Mouse (Mus musculus) intestine, embryonic 16.5 days (tissue): ENCODE data around the gene Nphp3. TPM values are rescaled to one million over a fixed set of nuclear protein-coding genes. Genes with fewer than 3 reads are reported as not detected.

Source experiments
- ATAC-seq: fragments of 200-750 bp; cut with Nextera tagmentation; 2 replicates; pipeline ENCODE4 v1.8.0; 2017; ENCODE audit warnings: moderate TSS enrichment, moderate library complexity
- H3K27ac ChIP-seq: fragments of 300-500 bp; sonication (generic); 2 replicates; pipeline ENCODE4 v1.5.1; 2014; ENCODE audit warnings: mild to moderate bottlenecking, low read length
- H3K27me3 ChIP-seq: fragments of 300-500 bp; sonication (generic); replicated peaks from 2 replicates; pipeline ENCODE4 v1.6.1; 2014; ENCODE audit warnings: low read length, control low read depth, mixed read lengths; ENCODE audit not compliant: control insufficient read depth, insufficient read depth
- H3K36me3 ChIP-seq: fragments of 300-500 bp; sonication (generic); 2 replicates; pipeline ENCODE4 v1.6.1; 2014; ENCODE audit warnings: low read length, control low read depth; ENCODE audit not compliant: control insufficient read depth, insufficient read depth
- H3K4me1 ChIP-seq: fragments of 300-500 bp; sonication (generic); 2 replicates; pipeline ENCODE4 v1.6.1; 2014; ENCODE audit warnings: low read length, control low read depth, mixed read lengths; ENCODE audit not compliant: control insufficient read depth, insufficient read depth
- H3K4me2 ChIP-seq: fragments of 300-500 bp; sonication (generic); 2 replicates; pipeline ENCODE4 v1.6.1; 2014; ENCODE audit warnings: low read depth, low read length, control low read depth
- H3K4me3 ChIP-seq: fragments of 300-500 bp; sonication (generic); 2 replicates; pipeline ENCODE4 v1.5.1; 2014; ENCODE audit warnings: mild to moderate bottlenecking, low read length
- H3K9ac ChIP-seq: fragments of 300-500 bp; sonication (generic); 2 replicates; pipeline ENCODE4 v1.6.1; 2014; ENCODE audit warnings: low read depth, low read length
- H3K9me3 ChIP-seq: fragments of 300-500 bp; sonication (generic); 2 replicates; pipeline ENCODE4 v1.6.1; 2016; ENCODE audit warnings: low read length, control low read depth; ENCODE audit not compliant: control insufficient read depth
- WGBS: fragments of 180-500 bp; shearing (Covaris S2); extraction: QIAGEN DNeasy Blood & Tissue Kit; methylation state at CpG from one replicate; pipeline ENCODE4 v1.1.7; 2014; 5-methylcytosine and 5-hydroxymethylcytosine counted together
- polyA plus RNA-seq: library from polyadenylated mRNA; unstranded; fragments of >200 nt; fragmentation: Nextera tagmentation; extraction: Ambion mirVana; gene quantifications from 2 replicates; pipeline ENCODE4 v1.2.1, GENCODE M21; 2015

Gene Nphp3
- polyA plus RNA-seq, 1 experiment from 2014 or later = 2.3 TPM

DNA sequence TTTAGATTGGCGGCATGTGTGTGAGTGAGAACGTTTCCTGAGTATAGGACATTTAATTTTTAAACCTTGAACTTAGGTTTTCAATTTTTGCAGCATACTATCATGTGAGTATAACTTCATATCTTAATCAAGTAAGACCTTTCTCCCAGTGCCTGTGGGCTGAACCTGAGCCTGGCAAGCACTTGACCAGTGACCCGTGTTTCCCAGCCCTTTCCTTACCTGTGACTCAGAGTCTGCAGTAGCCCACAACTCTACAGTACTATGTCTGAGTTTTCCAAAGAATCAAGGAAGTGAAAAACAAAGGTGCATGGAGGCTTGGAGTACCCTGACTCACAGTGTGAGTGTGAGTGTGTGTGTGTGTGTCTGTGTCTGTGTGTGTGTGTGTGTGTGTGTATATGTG lies 77.7 kb downstream of the Nphp3 start:
- ATAC-seq = no peak
- Histone ChIP-seq H3K4me2 (no peak overlapping the region), H3K36me3 (0 out of 2 replicates have a peak, but pooled peaks cover 2% of the 10 kb centered on the region), H3K27me3 (no peaks in the 10 kb centered on the region), H3K9me3 (no peaks in the 10 kb centered on the region), H3K9ac (no peak overlapping the region), H3K4me3 (no peak overlapping the region), H3K4me1 (no peaks in the 10 kb centered on the region), H3K27ac (no peak overlapping the region)
- 79% methylated on average over 3 of the region's 3 CpGs for WGBS

DNA sequence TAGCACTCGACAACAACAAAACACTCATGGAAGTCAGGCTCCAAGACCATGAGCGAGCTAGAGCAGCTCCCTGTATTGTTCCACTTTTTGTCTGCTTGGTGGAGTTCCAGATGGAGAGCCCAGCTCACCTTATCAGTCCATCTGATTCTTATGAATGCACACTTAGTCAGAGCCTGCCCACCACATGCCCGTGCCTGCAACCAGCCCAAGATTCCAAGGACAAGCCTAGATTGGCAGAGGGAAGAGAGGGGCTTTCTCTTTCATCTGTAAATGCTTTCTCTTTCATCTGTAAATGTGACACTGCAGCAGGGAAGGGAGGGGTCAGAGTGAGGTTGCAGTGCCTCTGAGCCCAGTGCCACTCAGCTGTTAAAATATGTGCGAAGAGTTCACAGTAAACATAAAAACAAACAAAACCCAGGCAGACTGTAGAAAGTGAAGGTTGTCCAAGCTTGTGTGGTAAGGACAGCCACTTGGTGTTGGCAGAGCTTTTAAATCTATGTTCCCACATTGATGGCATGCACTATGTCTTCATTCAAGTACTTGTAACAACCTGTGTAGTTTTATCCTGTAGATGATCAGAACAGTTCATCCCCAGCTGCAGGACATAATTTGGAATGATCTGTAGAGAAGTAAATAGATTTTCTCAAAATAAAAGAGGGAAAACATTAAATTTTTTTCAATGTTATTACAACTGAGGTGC lies 83.5 kb downstream of the Nphp3 start:
- Histone ChIP-seq H3K4me2 (no peak overlapping the region), H3K9me3 (no peaks in the 10 kb centered on the region), H3K4me3 (no peak overlapping the region), H3K4me1 (no peaks in the 10 kb centered on the region), H3K9ac (no peak overlapping the region), H3K36me3 (no peaks in the 10 kb centered on the region), H3K27ac (no peak overlapping the region), H3K27me3 (no peaks in the 10 kb centered on the region)
- WGBS = 67% methylated on average over 4 of the region's 4 CpGs
- ATAC-seq = no peak

DNA sequence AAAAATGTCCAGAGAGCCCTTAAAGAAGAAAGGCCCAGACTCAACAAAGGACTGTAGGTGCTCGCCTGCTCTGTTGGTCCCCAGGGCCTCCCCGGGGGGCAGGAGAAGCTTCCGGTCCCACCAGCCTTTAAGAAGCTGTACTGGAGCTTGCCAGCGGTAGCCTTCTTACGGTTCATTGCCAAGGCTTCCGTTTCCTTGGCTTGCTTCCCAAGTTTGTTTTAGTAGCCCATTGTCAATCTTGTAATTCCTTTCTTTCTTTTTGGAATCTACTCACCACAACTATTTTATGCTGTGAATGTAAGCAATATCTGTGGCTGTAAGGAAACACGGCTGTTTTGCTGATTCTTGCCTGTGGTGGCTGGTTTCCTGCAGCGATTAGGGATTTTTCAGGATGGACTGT lies 86.2 kb downstream of the Nphp3 start:
- Histone ChIP-seq H3K4me3 (no peak overlapping the region), H3K4me2 (no peak overlapping the region), H3K9me3 (no peaks in the 10 kb centered on the region), H3K36me3 (no peaks in the 10 kb centered on the region), H3K27me3 (no peaks in the 10 kb centered on the region), H3K4me1 (no peaks in the 10 kb centered on the region), H3K27ac (no peak overlapping the region), H3K9ac (no peak overlapping the region)
- 69% methylated on average over 8 of the region's 8 CpGs for WGBS
- no peak for ATAC-seq

DNA sequence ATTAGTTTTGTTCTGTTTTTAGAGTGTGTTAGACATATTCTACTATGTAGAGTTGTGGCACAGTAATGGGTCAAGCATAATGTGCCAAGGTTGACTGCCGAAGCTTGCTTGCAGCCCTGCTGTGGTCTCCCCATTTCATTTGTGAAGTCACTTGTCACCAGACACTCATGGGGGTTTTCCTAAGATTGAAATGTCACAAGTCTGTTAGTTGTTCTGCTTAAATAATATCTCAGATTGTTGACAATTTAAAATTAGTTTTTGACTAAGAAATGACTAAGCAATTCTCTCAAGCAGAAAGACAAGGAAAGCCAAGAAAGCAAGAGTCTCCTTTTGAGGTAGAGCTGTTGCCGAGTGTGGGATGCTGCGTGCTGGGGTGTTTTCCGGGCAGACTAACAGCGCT lies 90.6 kb downstream of the Nphp3 start:
- no peaks in the 10 kb centered on the region for H3K9me3 ChIP-seq
- H3K4me1 ChIP-seq = no peaks in the 10 kb centered on the region
- no peaks in the 10 kb centered on the region for H3K36me3 ChIP-seq
- no peak overlapping the region for H3K27ac ChIP-seq
- H3K4me2 ChIP-seq = no peak overlapping the region
- no peak for ATAC-seq
- no peak overlapping the region for H3K9ac ChIP-seq
- H3K27me3 ChIP-seq = no peaks in the 10 kb centered on the region
- no peak overlapping the region for H3K4me3 ChIP-seq
- 93% methylated on average over 5 of the region's 5 CpGs for WGBS

Other genes starting within 250 kb of the Nphp3 start
- 7.2 and 7.3 TPM in 2 replicates for gene Tmem108, start 240.7 kb upstream of the Nphp3 start, polyA plus RNA-seq
- gene Gm28305, start 38.1 kb downstream of the Nphp3 start, polyA plus RNA-seq = not detected in 2 replicates
- gene Uba5, start 60.6 kb downstream of the Nphp3 start, polyA plus RNA-seq = 39.1 and 40.6 TPM in 2 replicates
- 44.8 and 54.9 TPM in 2 replicates for gene Acad11, start 60.8 kb downstream of the Nphp3 start, polyA plus RNA-seq
- gene Ackr4, start 124.4 kb downstream of the Nphp3 start, polyA plus RNA-seq = 5.0 and 5.1 TPM in 2 replicates